Mouse (Mus musculus): Measurements from ENCODE around the gene Tmem143. TPM values are rescaled to one million over a fixed set of nuclear protein-coding genes. Genes with fewer than 3 reads are reported as not detected.
"Not testable (repeated sequence)": the region's sequence is repeated elsewhere in the genome, so short reads cannot be mapped to it uniquely, and the experiment has no call there.

Gene Tmem143
- polyA plus RNA-seq, 1 experiment from 2014 or later: 3.5 TPM

DNA sequence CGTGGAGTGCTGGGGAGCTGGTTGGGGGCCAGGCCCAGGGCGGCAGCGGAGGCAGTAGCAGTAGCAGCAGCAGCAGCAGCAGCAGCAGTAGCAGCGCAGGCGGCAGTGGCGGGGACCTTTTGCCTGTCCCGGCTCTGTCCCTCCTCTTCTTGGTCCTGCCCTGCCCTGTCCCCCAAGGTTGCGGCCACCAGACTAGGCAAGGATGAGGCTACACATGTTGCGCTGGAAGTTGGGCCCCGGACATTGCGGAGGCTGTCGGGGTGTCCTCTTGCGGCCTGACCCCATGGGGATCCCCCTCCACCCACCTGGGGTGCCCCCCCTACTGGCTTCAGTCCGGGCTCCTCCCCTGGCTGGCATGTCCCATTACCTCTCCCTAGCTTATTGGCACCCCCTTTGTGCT lies 27.0 kb upstream of the Tmem143 start:
- no peak overlapping the region for H3K27ac ChIP-seq (ENCODE audit: low read depth)
- H3K9me3 ChIP-seq (ENCODE audit: low read length): no peaks in the 10 kb centered on the region
- no peak for ATAC-seq
- no peak overlapping the region for H3K4me2 ChIP-seq (ENCODE audit: low read depth, low read length)
- TF ChIP-seq CTCF (IDR thresholded peaks at IDR 0.05; ENCODE audit: low read depth) (no peak), EP300 (IDR thresholded peaks at IDR 0.05; ENCODE audit: low read depth) (no peak)
- H3K27me3 ChIP-seq (ENCODE audit: insufficient read depth, low read length): peaks cover 55% of the 10 kb centered on the region
- H3K4me3 ChIP-seq (ENCODE audit: low read depth, low read length): no peak overlapping the region
- no peak overlapping the region for H3K9ac ChIP-seq (replicated peaks)
- peaks cover 16% of the 10 kb centered on the region for H3K4me1 ChIP-seq (ENCODE audit: insufficient read depth)
- peaks cover 6% of the 10 kb centered on the region; the same call in 1 of the 2 replicates for H3K36me3 ChIP-seq (replicated peaks; ENCODE audit: insufficient read depth, low read length)
- DNase-seq: peak; percentile 28
- 4% methylated on average over 8 of the region's 14 CpGs for WGBS (ENCODE audit: insufficient replicate concordance)

DNA sequence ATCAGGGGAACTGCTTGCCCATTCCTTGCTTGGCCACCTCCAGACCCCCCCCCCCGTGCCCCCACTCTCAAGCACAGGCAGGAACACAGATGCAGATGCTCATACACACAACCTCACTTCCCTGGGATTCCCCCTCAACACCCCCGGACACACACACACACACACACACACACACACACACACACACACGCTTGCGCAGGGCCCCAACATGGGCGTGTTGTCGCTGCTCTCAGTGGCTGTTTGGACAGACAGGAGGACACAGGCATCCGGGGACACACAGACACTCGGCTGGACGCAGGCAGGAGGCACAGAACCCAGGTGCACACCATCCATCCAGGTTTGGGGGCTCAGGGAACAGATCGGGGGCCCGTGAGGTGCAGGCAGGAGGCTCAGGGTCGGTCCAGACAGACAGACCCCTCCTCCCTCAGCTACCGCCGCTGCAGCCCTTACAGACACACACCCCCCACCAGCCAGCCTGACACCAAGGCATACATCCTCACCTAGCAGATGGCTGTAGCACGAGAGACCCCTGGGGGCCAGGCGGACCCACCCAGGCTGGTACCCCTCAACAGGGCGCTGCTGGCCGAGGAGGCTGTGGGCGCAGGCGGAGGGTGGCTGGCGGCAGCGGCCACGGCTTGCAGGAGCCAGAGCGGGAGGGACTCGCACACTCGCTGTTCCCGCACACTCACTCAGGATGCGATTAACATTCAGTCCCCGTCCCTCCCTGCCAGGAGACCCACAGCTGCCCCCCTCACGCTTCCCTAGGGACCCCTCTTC lies 26.3 kb upstream of the Tmem143 start:
- DNase-seq (peak; percentile 23), ATAC-seq (no peak)
- Histone ChIP-seq H3K27ac (ENCODE audit: low read depth) (no peak overlapping the region), H3K9ac (replicated peaks) (no peak overlapping the region), H3K27me3 (ENCODE audit: insufficient read depth, low read length) (peaks cover 55% of the 10 kb centered on the region), H3K4me2 (ENCODE audit: low read depth, low read length) (no peak overlapping the region), H3K4me1 (ENCODE audit: insufficient read depth) (peaks cover 17% of the 10 kb centered on the region), H3K4me3 (ENCODE audit: low read depth, low read length) (no peak overlapping the region), H3K36me3 (replicated peaks; ENCODE audit: insufficient read depth, low read length) (peaks cover 11% of the 10 kb centered on the region; the same call in 1 of the 2 replicates), H3K9me3 (ENCODE audit: low read length) (no peaks in the 10 kb centered on the region)
- 2% methylated on average over 28 of the region's 30 CpGs for WGBS (ENCODE audit: insufficient replicate concordance)
- TF ChIP-seq EP300 (IDR thresholded peaks at IDR 0.05; ENCODE audit: low read depth) (no peak), CTCF (IDR thresholded peaks at IDR 0.05; ENCODE audit: low read depth) (no peak)

DNA sequence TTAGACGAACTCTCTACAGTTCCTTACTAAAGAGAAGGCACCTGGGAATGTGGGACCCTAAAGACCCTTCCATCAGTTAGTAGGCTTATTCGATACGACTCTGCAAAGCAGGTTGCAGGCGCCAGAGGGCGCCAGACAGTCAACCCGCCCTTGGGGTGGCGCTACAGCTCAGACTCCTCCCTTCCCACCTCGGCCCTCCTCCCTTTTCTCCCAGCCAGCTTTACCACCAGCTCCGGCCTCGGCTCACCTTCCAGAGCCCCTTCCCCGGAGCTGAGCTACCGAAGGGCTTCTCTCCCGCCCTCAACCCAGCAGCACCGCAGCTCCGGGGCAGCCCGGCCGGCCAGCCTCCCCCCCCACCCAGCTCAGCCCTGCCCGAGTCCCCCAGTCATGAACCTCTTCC lies 24.1 kb upstream of the Tmem143 start, which contains the start of gene Kdelr1:
Gene Kdelr1 (plus strand): TSS at position 149 of the 400 bp plus-strand sequence.
- Histone ChIP-seq H3K4me3 (ENCODE audit: low read depth, low read length) (peak within 1 kb of the TSS; percentile 92), H3K4me1 (ENCODE audit: insufficient read depth) (peaks cover 13% of the 10 kb centered on the region), H3K9me3 (ENCODE audit: low read length) (no peaks in the 10 kb centered on the region), H3K9ac (replicated peaks) (peak within 1 kb of the TSS; percentile 95), H3K36me3 (replicated peaks; ENCODE audit: insufficient read depth, low read length) (peaks cover 30% of the 10 kb centered on the region), H3K27ac (ENCODE audit: low read depth) (peak within 1 kb of the TSS; percentile 96), H3K27me3 (ENCODE audit: insufficient read depth, low read length) (peaks cover 42% of the 10 kb centered on the region), H3K4me2 (ENCODE audit: low read depth, low read length) (peak within 1 kb of the TSS; percentile 86)
- TF ChIP-seq CTCF (IDR thresholded peaks at IDR 0.05; ENCODE audit: low read depth): peak; percentile 99
- no peak for TF ChIP-seq EP300 (IDR thresholded peaks at IDR 0.05; ENCODE audit: low read depth)
- peak; percentile 84 for ATAC-seq
- DNase-seq: peak; percentile 92
- WGBS (ENCODE audit: insufficient replicate concordance): under 1% methylated on average over 17 of the region's 18 CpGs

DNA sequence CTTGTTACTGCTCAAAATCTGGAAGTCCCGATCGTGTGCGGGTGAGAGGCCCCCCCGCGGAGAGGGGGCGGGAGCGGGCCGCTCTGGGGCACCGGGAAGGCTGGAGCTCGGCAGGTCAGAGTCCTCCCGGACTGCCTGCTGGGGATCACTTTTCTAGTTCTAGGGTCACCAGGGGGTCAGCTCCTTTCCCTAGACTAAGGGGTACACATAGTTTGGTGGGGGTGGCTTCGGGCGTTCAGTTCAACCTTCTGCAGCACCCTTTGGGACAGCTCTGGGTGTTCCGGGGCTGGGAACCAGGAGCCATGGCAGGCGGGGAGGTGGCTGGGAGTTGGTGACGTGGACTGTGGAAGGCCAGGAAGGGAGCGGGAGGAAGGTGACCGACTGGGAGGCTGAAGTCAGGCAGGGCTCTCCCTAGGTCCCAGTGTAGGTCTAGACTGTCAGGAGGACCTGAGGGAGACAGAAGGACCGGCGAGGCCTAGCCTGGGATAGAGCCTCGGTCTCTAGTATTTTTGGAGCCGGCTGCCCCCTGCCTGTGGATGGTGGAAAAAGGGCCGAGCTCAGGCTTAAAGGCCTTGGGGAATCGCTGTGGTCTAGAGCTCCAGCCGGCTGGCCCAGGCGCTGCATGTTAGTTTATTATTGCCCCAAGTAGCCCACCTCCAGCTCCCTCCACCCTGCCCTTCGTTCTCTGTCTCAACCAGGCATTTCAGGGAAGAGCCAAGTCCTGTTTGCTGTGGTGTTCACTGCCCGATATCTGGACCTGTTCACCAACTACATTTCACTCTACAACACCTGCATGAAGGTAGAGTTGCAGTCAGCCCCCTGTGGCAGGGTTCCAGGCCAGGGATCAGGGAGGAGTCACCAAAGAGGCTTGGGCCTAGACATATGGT lies 23.4 kb upstream of the Tmem143 start:
- H3K27ac ChIP-seq (ENCODE audit: low read depth): peak overlapping the region; percentile 96
- TF ChIP-seq CTCF (IDR thresholded peaks at IDR 0.05; ENCODE audit: low read depth) (peak; percentile 51), EP300 (IDR thresholded peaks at IDR 0.05; ENCODE audit: low read depth) (no peak)
- whole genome bisulfite sequencing (ENCODE audit: insufficient replicate concordance): 1% methylated on average over 28 of the region's 28 CpGs
- peak; percentile 69 for DNase-seq
- peak overlapping the region; percentile 92 for H3K4me3 ChIP-seq (ENCODE audit: low read depth, low read length)
- ATAC-seq: peak; percentile 73
- H3K9me3 ChIP-seq (ENCODE audit: low read length): no peaks in the 10 kb centered on the region
- peaks cover 30% of the 10 kb centered on the region for H3K36me3 ChIP-seq (replicated peaks; ENCODE audit: insufficient read depth, low read length)
- H3K4me2 ChIP-seq (ENCODE audit: low read depth, low read length): peak overlapping the region; percentile 86
- peaks cover 13% of the 10 kb centered on the region for H3K4me1 ChIP-seq (ENCODE audit: insufficient read depth)
- H3K9ac ChIP-seq (replicated peaks): peak overlapping the region; percentile 95
- H3K27me3 ChIP-seq (ENCODE audit: insufficient read depth, low read length): peaks cover 35% of the 10 kb centered on the region

DNA sequence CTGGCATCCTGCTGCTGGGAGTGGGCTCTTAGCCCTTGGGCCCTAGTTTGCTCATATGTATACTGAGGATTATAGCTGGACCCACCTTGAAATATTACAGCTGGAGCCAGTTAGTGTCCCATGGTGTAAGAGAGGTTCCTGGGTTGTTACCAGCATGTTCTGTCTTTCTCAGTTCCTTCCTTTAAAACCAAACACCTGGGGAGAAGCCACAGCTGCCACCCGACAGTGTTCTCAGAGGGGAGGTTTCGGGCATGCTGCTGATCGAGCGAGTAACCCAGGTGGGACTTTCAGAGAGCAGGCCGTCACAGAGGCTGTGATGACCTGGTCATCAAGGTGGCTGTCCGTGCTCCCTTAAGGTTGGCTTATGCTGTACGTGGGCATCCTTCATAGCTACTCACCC lies 19.8 kb upstream of the Tmem143 start:
- no peak overlapping the region for H3K27ac ChIP-seq (ENCODE audit: low read depth)
- peaks cover 48% of the 10 kb centered on the region for H3K36me3 ChIP-seq (replicated peaks; ENCODE audit: insufficient read depth, low read length)
- H3K9me3 ChIP-seq (ENCODE audit: low read length): no peaks in the 10 kb centered on the region
- no peaks in the 10 kb centered on the region for H3K27me3 ChIP-seq (ENCODE audit: insufficient read depth, low read length)
- DNase-seq (no peak), ATAC-seq (no peak)
- H3K4me2 ChIP-seq (ENCODE audit: low read depth, low read length): no peak overlapping the region
- H3K9ac ChIP-seq (replicated peaks): no peak overlapping the region; the same call in 1 of the 2 replicates
- TF ChIP-seq EP300 (IDR thresholded peaks at IDR 0.05; ENCODE audit: low read depth) (no peak), CTCF (IDR thresholded peaks at IDR 0.05; ENCODE audit: low read depth) (no peak)
- peaks cover 13% of the 10 kb centered on the region for H3K4me1 ChIP-seq (ENCODE audit: insufficient read depth)
- WGBS (ENCODE audit: insufficient replicate concordance): 90% methylated on average over 7 of the region's 7 CpGs
- H3K4me3 ChIP-seq (ENCODE audit: low read depth, low read length): no peak overlapping the region

DNA sequence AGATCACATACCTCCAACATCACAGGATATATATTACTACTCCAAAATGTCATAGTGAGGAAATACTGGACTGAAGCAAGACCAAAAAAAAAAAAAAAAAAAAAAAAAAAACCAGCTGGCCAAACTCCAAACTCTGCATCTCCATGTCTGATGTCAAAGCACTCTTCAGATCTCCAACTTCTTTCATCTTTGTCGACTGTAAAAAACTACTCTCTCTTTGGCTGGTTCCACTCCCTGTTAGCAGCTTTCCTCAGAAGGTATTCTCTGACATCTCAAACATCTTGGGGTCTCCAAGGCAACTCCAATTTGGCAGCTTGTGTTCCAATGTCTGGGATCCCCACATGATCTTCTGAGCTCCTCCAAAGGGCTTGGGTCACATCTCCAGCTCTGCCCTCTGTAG lies 18.5 kb upstream of the Tmem143 start, which contains the start of gene Grin2d:
Gene Grin2d (minus strand): TSS at position 101 of the 400 bp plus-strand sequence.
- H3K4me2 ChIP-seq (ENCODE audit: low read depth, low read length): not testable (repeated sequence)
- peaks cover 61% of the 10 kb centered on the region for H3K36me3 ChIP-seq (replicated peaks; ENCODE audit: insufficient read depth, low read length)

More for the DNA sequence above, 18.5 kb upstream of the Tmem143 start, which contains the start of gene Grin2d:
- H3K4me1 ChIP-seq (ENCODE audit: insufficient read depth): peaks cover 13% of the 10 kb centered on the region
- H3K9me3 ChIP-seq (ENCODE audit: low read length); H3K27me3 ChIP-seq (ENCODE audit: insufficient read depth, low read length); H3K27ac ChIP-seq (ENCODE audit: low read depth); DNase-seq; ATAC-seq; H3K9ac ChIP-seq (replicated peaks); H3K4me3 ChIP-seq (ENCODE audit: low read depth, low read length): not testable (repeated sequence)
- WGBS (ENCODE audit: insufficient replicate concordance): 81% methylated on average over 1 of the region's 1 CpGs

Measured in liver, postnatal 0 days (tissue).